Mouse (Mus musculus) right cerebral cortex, adult 18-20 months (tissue): ENCODE measurements at regions not wholly inside any gene's neighbourhood (a gene's known extent, or its start where the extent isn't known, plus 50 kb on each side); places are given as distances from the start of the nearest gene placed in this dataset.

Source experiments
- DNase-seq: peaks from one replicate; pipeline ENCODE4 v3.0.0; 2022; ENCODE audit warnings: mixed read lengths

- DNase-seq: no peak
Observed at GRCm38 (mm10) chr17:45819143-45819542, 85.5 kb upstream of the 1600014C23Rik start.

- DNase-seq: no peak
Observed at GRCm38 (mm10) chr17:45816566-45816965, 82.9 kb upstream of the 1600014C23Rik start.

GRCm38 (mm10) chr17:45815833-45816232, 82.2 kb upstream of the 1600014C23Rik start:
- DNase-seq: peak; percentile 10

- no peak for DNase-seq
Observed at GRCm38 (mm10) chr17:45815341-45815740, 81.7 kb upstream of the 1600014C23Rik start.

GRCm38 (mm10) chr17:45814586-45814985, 80.9 kb upstream of the 1600014C23Rik start:
- no peak for DNase-seq

- no peak for DNase-seq
Observed at GRCm38 (mm10) chr17:45813956-45814355, 80.3 kb upstream of the 1600014C23Rik start.

GRCm38 (mm10) chr17:45812289-45812955, 78.8 kb upstream of the 1600014C23Rik start:
- no peak for DNase-seq

GRCm38 (mm10) chr17:45811632-45812221, 78.1 kb upstream of the 1600014C23Rik start:
- no peak for DNase-seq

GRCm38 (mm10) chr17:45809728-45810127, 76.1 kb upstream of the 1600014C23Rik start:
- DNase-seq: no peak

- no peak for DNase-seq
Observed at GRCm38 (mm10) chr17:45808374-45808773, 74.7 kb upstream of the 1600014C23Rik start.

- DNase-seq: peak; percentile 32
Observed at GRCm38 (mm10) chr17:45807452-45807851, 73.8 kb upstream of the 1600014C23Rik start.

- no peak for DNase-seq
Observed at GRCm38 (mm10) chr17:45806831-45807230, 73.2 kb upstream of the 1600014C23Rik start.

GRCm38 (mm10) chr17:45806430-45806829, 72.8 kb upstream of the 1600014C23Rik start:
- no peak for DNase-seq

- no peak for DNase-seq
Observed at GRCm38 (mm10) chr17:45805471-45806082, 71.9 kb upstream of the 1600014C23Rik start.

GRCm38 (mm10) chr17:45803331-45803730, 69.7 kb upstream of the 1600014C23Rik start:
- no peak for DNase-seq

- DNase-seq: no peak
Observed at GRCm38 (mm10) chr17:45802439-45802838, 68.8 kb upstream of the 1600014C23Rik start.

GRCm38 (mm10) chr17:45799725-45800124, 66.1 kb upstream of the 1600014C23Rik start:
- DNase-seq: no peak

GRCm38 (mm10) chr17:45798996-45799395, 65.4 kb upstream of the 1600014C23Rik start:
- peak; percentile 63 for DNase-seq

GRCm38 (mm10) chr17:45798456-45798855, 64.8 kb upstream of the 1600014C23Rik start:
- DNase-seq: no peak

GRCm38 (mm10) chr17:45797121-45797520, 63.5 kb upstream of the 1600014C23Rik start:
- DNase-seq: no peak

- DNase-seq: no peak
Observed at GRCm38 (mm10) chr17:45794926-45795325, 61.3 kb upstream of the 1600014C23Rik start.

GRCm38 (mm10) chr17:45790959-45791520, 57.4 kb upstream of the 1600014C23Rik start:
- no peak for DNase-seq

- no peak for DNase-seq
Observed at GRCm38 (mm10) chr17:45789777-45790176, 56.1 kb upstream of the 1600014C23Rik start.

GRCm38 (mm10) chr17:45784905-45785304, 51.3 kb upstream of the 1600014C23Rik start:
- DNase-seq: no peak
